In genomic region chr10:111472686-111473510, GRCm38 (mm10) we compare ENCODE assay signal across 7 mouse cellular contexts. TPM values are rescaled to one million over a fixed set of nuclear protein-coding genes. Genes with fewer than 3 reads are reported as not detected.
DNase-seq lines count a peak whose midpoint lies in the region; ATAC-seq and TF ChIP-seq lines count a peak whose summit lies in the region.

Nap1l1 (plus strand) TSS chr10:111473223.

- peak; percentile 99 for DNase-seq in adrenal gland, postnatal 10 days
- DNase-seq in embryonic facial prominence, embryonic 10.5 days (ENCODE audit: low spot score), result peak; percentile 99
- DNase-seq in gonadal fat pad, adult 2 months (ENCODE audit: low read depth), result no peak
- peak; percentile 98 for DNase-seq in left cerebral cortex, postnatal 4 days

- intact Hi-C loops in left cerebral cortex, postnatal 4 days (cut with DNase I), result loop anchor here (5.0 kb wide), 1 partner anchor 176 kb away; the partner anchor contains the start of gene Bbs10

- H3K4me3 ChIP-seq in embryonic facial prominence, embryonic 10.5 days, result peak within 1 kb of the TSS; percentile 96
- peak within 1 kb of the TSS; percentile 94 for H3K4me3 ChIP-seq in intestine, postnatal 0 days (ENCODE audit: low read depth, low read length)
- H3K4me3 ChIP-seq in midbrain, embryonic 12.5 days, result peak within 1 kb of the TSS; percentile 97
- peak within 1 kb of the TSS; percentile 84 for H3K4me3 ChIP-seq in small intestine, adult 2 months (ENCODE audit: low read depth, low read length)

- peak; percentile 98 for ATAC-seq in intestine, postnatal 0 days
- ATAC-seq in midbrain, embryonic 12.5 days (ENCODE audit: low FRiP score, low read depth), result peak; percentile 99

- no peaks in the 10 kb centered on the region for H3K27me3 ChIP-seq in embryonic facial prominence, embryonic 10.5 days (replicated peaks; ENCODE audit: low read depth, poor library complexity, severe bottlenecking)
- H3K27me3 ChIP-seq in intestine, postnatal 0 days (replicated peaks; ENCODE audit: control insufficient read depth, insufficient read depth, low read length), result no peaks in the 10 kb centered on the region
- H3K27me3 ChIP-seq in midbrain, embryonic 12.5 days, result no peaks in the 10 kb centered on the region
- peaks cover 5% of the 10 kb centered on the region; the same call in 1 of the 2 replicates for H3K27me3 ChIP-seq in small intestine, adult 2 months (ENCODE audit: control insufficient read depth, insufficient read depth, low read length)

- peaks cover 29% of the 10 kb centered on the region for H3K36me3 ChIP-seq in embryonic facial prominence, embryonic 10.5 days (replicated peaks)
- H3K36me3 ChIP-seq in intestine, postnatal 0 days (ENCODE audit: control insufficient read depth, insufficient read depth), result no peaks in the 10 kb centered on the region
- no peaks in the 10 kb centered on the region for H3K36me3 ChIP-seq in midbrain, embryonic 12.5 days
- no peaks in the 10 kb centered on the region for H3K36me3 ChIP-seq in small intestine, adult 2 months (ENCODE audit: control insufficient read depth, insufficient read depth, low read length)

- H3K27ac ChIP-seq in embryonic facial prominence, embryonic 10.5 days (replicated peaks), result peak within 1 kb of the TSS; percentile 100
- H3K27ac ChIP-seq in intestine, postnatal 0 days (ENCODE audit: low read depth, low read length), result peak within 1 kb of the TSS; percentile 71
- peak within 1 kb of the TSS; percentile 98 for H3K27ac ChIP-seq in midbrain, embryonic 12.5 days (replicated peaks)
- H3K27ac ChIP-seq in small intestine, adult 2 months (ENCODE audit: insufficient read depth, low read depth, low read length), result no peak within 1 kb of the TSS; the same call in 1 of the 2 replicates

- TF ChIP-seq POLR2A in small intestine, adult 2 months (IDR thresholded peaks at IDR 0.05; ENCODE audit: low read depth, low read length), result 0 out of 2 replicates have a peak, but pooled peaks have one; percentile 18

- H3K4me1 ChIP-seq in embryonic facial prominence, embryonic 10.5 days, result peaks cover 42% of the 10 kb centered on the region
- no peaks in the 10 kb centered on the region for H3K4me1 ChIP-seq in intestine, postnatal 0 days (replicated peaks; ENCODE audit: control insufficient read depth, insufficient read depth, low read length)
- peaks cover 37% of the 10 kb centered on the region for H3K4me1 ChIP-seq in midbrain, embryonic 12.5 days
- peaks cover 2% of the 10 kb centered on the region; the same call in 1 of the 2 replicates for H3K4me1 ChIP-seq in small intestine, adult 2 months (ENCODE audit: control insufficient read depth, insufficient read depth, insufficient read length, low read length)

- under 1% methylated on average over 80 of the region's 80 CpGs for WGBS in embryonic facial prominence, embryonic 10.5 days
- 3% methylated on average over 52 of the region's 80 CpGs for WGBS in intestine, postnatal 0 days
- WGBS in midbrain, embryonic 12.5 days, result 2% methylated on average over 69 of the region's 80 CpGs
- WGBS in small intestine, adult 2 months, result 4% methylated on average over 76 of the region's 80 CpGs

- H3K4me2 ChIP-seq in intestine, postnatal 0 days (replicated peaks; ENCODE audit: low read depth), result peak within 1 kb of the TSS; percentile 95
- H3K4me2 ChIP-seq in midbrain, embryonic 12.5 days (replicated peaks), result peak within 1 kb of the TSS; percentile 77

- H3K9ac ChIP-seq in intestine, postnatal 0 days (ENCODE audit: low read depth, low read length), result peak within 1 kb of the TSS; percentile 85
- H3K9ac ChIP-seq in midbrain, embryonic 12.5 days (replicated peaks), result peak within 1 kb of the TSS; percentile 96

- H3K9me3 ChIP-seq in embryonic facial prominence, embryonic 10.5 days, result no peaks in the 10 kb centered on the region
- H3K9me3 ChIP-seq in intestine, postnatal 0 days (ENCODE audit: control insufficient read depth), result no peaks in the 10 kb centered on the region
- H3K9me3 ChIP-seq in midbrain, embryonic 12.5 days, result no peaks in the 10 kb centered on the region

- TF ChIP-seq CTCF in intestine, postnatal 0 days (IDR thresholded peaks at IDR 0.05; ENCODE audit: low read depth), result peak; percentile 26; the same call in 1 of the 2 replicates
- TF ChIP-seq CTCF in small intestine, adult 2 months (IDR thresholded peaks at IDR 0.05; ENCODE audit: extremely low read depth, insufficient read length, insufficient replicate concordance, low read depth, low read length), result peak; percentile 7; the same call in 1 of the 2 replicates

RNA-seq across cellular contexts. Expression of gene Nap1l1, which starts in this region (rescaled TPM):
- total RNA-seq in adrenal gland, postnatal 10 days (2021), result 100 to 1,000 TPM; 130 to 141 TPM
- polyA plus RNA-seq in embryonic facial prominence, embryonic 10.5 days (2016; fragmentation: Nextera tagmentation; extraction: Ambion mirVana), result 367 and 371 TPM in 2 replicates
- polyA plus RNA-seq in gonadal fat pad, adult 2 months (2012; rRNA removed), result 20.9 and 27.9 TPM in 2 replicates
- polyA plus RNA-seq in intestine, postnatal 0 days (2015; fragmentation: Nextera tagmentation; extraction: Ambion mirVana), result 62.1 and 64.2 TPM in 2 replicates
- 100 to 1,000 TPM; 229 to 241 TPM for total RNA-seq in left cerebral cortex, postnatal 4 days (2021)
- 312 and 318 TPM in 2 replicates for polyA plus RNA-seq in midbrain, embryonic 12.5 days (2016; fragmentation: Nextera tagmentation; extraction: Ambion mirVana)
- polyA plus RNA-seq in small intestine, adult 2 months (2012; rRNA removed), result 0.77 and 0.99 TPM in 2 replicates

Comparison
In these comparisons a context has a peak if more than half of its experiments do, and no peak if none do; other contexts are left out.
1. RNA of gene Nap1l1 (polyA plus RNA-seq): 367 to 371 TPM in embryonic facial prominence, embryonic 10.5 days, 312 to 318 TPM in midbrain, embryonic 12.5 days, 62.1 to 64.2 TPM in intestine, postnatal 0 days and 20.9 to 27.9 TPM in gonadal fat pad, adult 2 months; 0.77 to 0.99 TPM in small intestine, adult 2 months; every median in the first group is over 10 times any median in the second.
2. Peak in every context shown above with its lines, with median percentiles within 50 percentile points of each other: H3K4me3 ChIP-seq.